Mouse (Mus musculus) regulatory T cell (primary cell): ENCODE data around the gene Diras2.

ENCODE experiments used
- in situ Hi-C: fragments of 300-600 bp; cut with MboI, MseI; formaldehyde crosslinking; loops from one replicate; pipeline ENCODE4 v1.15.1; 2025; ENCODE audit warnings: high pct_unique_total_duplicates

Diras2 gene

GRCm38 (mm10) chr13:52531121-52531520 is at the start of gene Diras2:
Diras2 (minus strand) TSS chr13:52531279.
- in situ Hi-C loops = loop anchor here (10.0 kb wide), 3 partner anchors 94 to 696 kb away; no protein-coding TSS in a partner anchor

- in situ Hi-C loops = no loop called here
Measured at GRCm38 (mm10) chr13:52578776-52579175, 47.7 kb upstream of the Diras2 start.

GRCm38 (mm10) chr13:52577939-52578338 is 46.9 kb upstream of the Diras2 start:
- in situ Hi-C loops = no loop called here

GRCm38 (mm10) chr13:52577326-52577920 is 46.3 kb upstream of the Diras2 start:
- in situ Hi-C loops = no loop called here

- in situ Hi-C loops = no loop called here
Measured at GRCm38 (mm10) chr13:52576841-52577240, 45.8 kb upstream of the Diras2 start.

- in situ Hi-C loops = no loop called here
Measured at GRCm38 (mm10) chr13:52576021-52576614, 45.0 kb upstream of the Diras2 start.

- in situ Hi-C loops = no loop called here
Measured at GRCm38 (mm10) chr13:52575483-52575882, 44.4 kb upstream of the Diras2 start.

GRCm38 (mm10) chr13:52574311-52574710 is 43.2 kb upstream of the Diras2 start:
- in situ Hi-C loops = no loop called here

- in situ Hi-C loops = no loop called here
Measured at GRCm38 (mm10) chr13:52572451-52573446, 41.7 kb upstream of the Diras2 start.

- in situ Hi-C loops = no loop called here
Measured at GRCm38 (mm10) chr13:52571591-52572384, 40.7 kb upstream of the Diras2 start.

- in situ Hi-C loops = no loop called here
Measured at GRCm38 (mm10) chr13:52570276-52570675, 39.2 kb upstream of the Diras2 start.

GRCm38 (mm10) chr13:52569194-52569769 is 38.2 kb upstream of the Diras2 start:
- in situ Hi-C loops = no loop called here

GRCm38 (mm10) chr13:52566777-52567176 is 35.7 kb upstream of the Diras2 start:
- in situ Hi-C loops = no loop called here

GRCm38 (mm10) chr13:52566188-52566760 is 35.2 kb upstream of the Diras2 start:
- in situ Hi-C loops = no loop called here

- in situ Hi-C loops = no loop called here
Measured at GRCm38 (mm10) chr13:52565103-52565739, 34.1 kb upstream of the Diras2 start.

GRCm38 (mm10) chr13:52562166-52562571 is 31.1 kb upstream of the Diras2 start:
- in situ Hi-C loops = no loop called here

GRCm38 (mm10) chr13:52561367-52562165 is 30.5 kb upstream of the Diras2 start:
- in situ Hi-C loops = no loop called here

GRCm38 (mm10) chr13:52557421-52557820 is 26.3 kb upstream of the Diras2 start:
- in situ Hi-C loops = no loop called here

GRCm38 (mm10) chr13:52554722-52555121 is 23.6 kb upstream of the Diras2 start:
- in situ Hi-C loops = no loop called here
